Mouse (Mus musculus) bone marrow macrophage, adult 2 months (primary cell): ENCODE data around the gene Clec16a.

ENCODE experiments used
- CTCF ChIP-seq: IDR thresholded peaks from 2 replicates; pipeline ENCODE4 v1.5.1; 2012; ENCODE audit warnings: low read depth, mild to moderate bottlenecking, low read length, moderate library complexity
- POLR2A ChIP-seq: IDR thresholded peaks from 2 replicates; pipeline ENCODE4 v1.6.1; 2012; ENCODE audit warnings: mild to moderate bottlenecking, low read depth, low read length, borderline replicate concordance

- TF ChIP-seq POLR2A (no peak), CTCF (no peak)
Measured at GRCm38 (mm10) chr16:10713041-10713440, 167.9 kb downstream of the Clec16a start.
